Mouse (Mus musculus): ENCODE measurements around the gene Pdlim7. TPM values are rescaled to one million over a fixed set of nuclear protein-coding genes. Genes with fewer than 3 reads are reported as not detected.

Gene Pdlim7
- 10 to 100 TPM; 15.2 to 23.9 TPM for total RNA-seq (2021)
- long read RNA-seq, experiment 1, partial matches to known transcripts = 4 of 15 reads
- long read RNA-seq, experiment 1, other reads (novel, unspliced or antisense) = 5 of 15 reads
- long read RNA-seq, experiment 2, transcript Pdlim7-201 (13 exons, 1,697 nt) = major isoform, 6 of 10 reads
- long read RNA-seq, experiment 2, partial matches to known transcripts = 1 of 10 reads
- long read RNA-seq, experiment 2, other reads (novel, unspliced or antisense) = 1 of 10 reads

- DNase-seq = peak; percentile 91 to 94
Observed at GRCm38 (mm10) chr13:55513111-55513748, at the start of gene Pdlim7. Gene Pdlim7, minus strand, starts transcription at chr13:55513676.

- DNase-seq = no peak
Observed at GRCm38 (mm10) chr13:55557499-55557898, 44.0 kb upstream of the Pdlim7 start.

- no peak for DNase-seq
Observed at GRCm38 (mm10) chr13:55555921-55556320, 42.4 kb upstream of the Pdlim7 start.

GRCm38 (mm10) chr13:55549061-55549460 is 35.6 kb upstream of the Pdlim7 start:
- no peak for DNase-seq

- DNase-seq = peak; percentile 73 to 75
Observed at GRCm38 (mm10) chr13:55548426-55548825, 35.0 kb upstream of the Pdlim7 start.

- DNase-seq = no peak
Observed at GRCm38 (mm10) chr13:55547916-55548315, 34.4 kb upstream of the Pdlim7 start.

GRCm38 (mm10) chr13:55544792-55545191 is 31.3 kb upstream of the Pdlim7 start:
- DNase-seq = no peak

- no peak for DNase-seq
Observed at GRCm38 (mm10) chr13:55543447-55543846, 30.0 kb upstream of the Pdlim7 start.

- no peak for DNase-seq
Observed at GRCm38 (mm10) chr13:55542891-55543290, 29.4 kb upstream of the Pdlim7 start.

- DNase-seq = no peak
Observed at GRCm38 (mm10) chr13:55540933-55541332, 27.5 kb upstream of the Pdlim7 start.

GRCm38 (mm10) chr13:55536194-55537175 is 23.0 kb upstream of the Pdlim7 start, which contains the start of gene Ddx41:
Gene Ddx41, minus strand, starts transcription at chr13:55536658.
- peak; percentile 95 to 97 for DNase-seq

- no peak for DNase-seq
Observed at GRCm38 (mm10) chr13:55535796-55536193, 22.3 kb upstream of the Pdlim7 start.

GRCm38 (mm10) chr13:55535191-55535590 is 21.7 kb upstream of the Pdlim7 start:
- DNase-seq = no peak

GRCm38 (mm10) chr13:55529198-55529915 is 15.9 kb upstream of the Pdlim7 start, which contains the start of gene Dok3:
Gene Dok3, minus strand, starts transcription at chr13:55529296.
- no peak for DNase-seq

- DNase-seq = no peak
Observed at GRCm38 (mm10) chr13:55527834-55528772, 14.6 kb upstream of the Pdlim7 start.

GRCm38 (mm10) chr13:55527212-55527611 is 13.7 kb upstream of the Pdlim7 start:
- DNase-seq = no peak

- no peak for DNase-seq
Observed at GRCm38 (mm10) chr13:55525733-55526553, 12.5 kb upstream of the Pdlim7 start.

- no peak for DNase-seq
Observed at GRCm38 (mm10) chr13:55523951-55524600, 10.6 kb upstream of the Pdlim7 start.

GRCm38 (mm10) chr13:55523278-55523677 is 9.8 kb upstream of the Pdlim7 start:
- peak; percentile 65 to 80 for DNase-seq

All from adrenal gland, postnatal 36 days (tissue).